Mouse (Mus musculus) heart, embryonic 11.5 days (tissue): Measurements from ENCODE around the gene Gm20388. TPM values are rescaled to one million over a fixed set of nuclear protein-coding genes. Genes with fewer than 3 reads are reported as not detected.
A peak's percentile ranks its signal among the peaks of the same experiment; 100 is the strongest.

ENCODE experiments used
- ATAC-seq: fragments of 200-750 bp; cut with Nextera tagmentation; replicated peaks from 2 replicates; pipeline ENCODE4 v1.8.0; 2017; ENCODE audit warnings: moderate library complexity; ENCODE audit not compliant: insufficient number of reproducible peaks, low FRiP score, low TSS enrichment
- H3K27ac ChIP-seq: fragments of 300-500 bp; sonication (generic); 2 replicates; pipeline ENCODE4 v1.5.1; 2014; ENCODE audit warnings: mild to moderate bottlenecking, low read depth, low read length
- H3K27me3 ChIP-seq: fragments of 300-500 bp; sonication (generic); 2 replicates; pipeline ENCODE4 v1.6.1; 2014; ENCODE audit warnings: mild to moderate bottlenecking, low read length, mixed read lengths; ENCODE audit not compliant: control insufficient read depth, insufficient read depth
- H3K36me3 ChIP-seq: fragments of 300-500 bp; sonication (generic); 2 replicates; pipeline ENCODE4 v1.6.1; 2014; ENCODE audit warnings: mild to moderate bottlenecking, low read length, moderate library complexity, mixed read lengths; ENCODE audit not compliant: control insufficient read depth, insufficient read depth
- H3K4me1 ChIP-seq: fragments of 300-500 bp; sonication (generic); 2 replicates; pipeline ENCODE4 v1.6.1; 2014; ENCODE audit warnings: low read length; ENCODE audit not compliant: control insufficient read depth, insufficient read depth
- H3K4me2 ChIP-seq: fragments of 300-500 bp; sonication (generic); 2 replicates; pipeline ENCODE4 v1.6.1; 2014; ENCODE audit warnings: mild to moderate bottlenecking, moderate library complexity
- H3K4me3 ChIP-seq: fragments of 300-500 bp; sonication (generic); 2 replicates; pipeline ENCODE4 v1.5.1; 2014; ENCODE audit warnings: low read depth, low read length
- H3K9ac ChIP-seq: fragments of 300-500 bp; sonication (generic); 2 replicates; pipeline ENCODE4 v1.6.1; 2014; ENCODE audit warnings: mild to moderate bottlenecking, low read depth, low read length, moderate library complexity
- H3K9me3 ChIP-seq: fragments of 300-500 bp; sonication (generic); replicated peaks from 2 replicates; pipeline ENCODE4 v1.6.1; 2016; ENCODE audit warnings: low read length; ENCODE audit not compliant: control insufficient read depth
- WGBS: fragments of 180-500 bp; shearing (Covaris S2); extraction: QIAGEN DNeasy Blood & Tissue Kit; methylation state at CpG from one replicate; pipeline ENCODE4 v1.1.7; 2014; ENCODE audit not compliant: insufficient replicate concordance; 5-methylcytosine and 5-hydroxymethylcytosine counted together
- polyA plus RNA-seq: library from polyadenylated mRNA; unstranded; fragments of >200 nt; fragmentation: Nextera tagmentation; extraction: Ambion mirVana; gene quantifications from 2 replicates; pipeline ENCODE4 v1.2.1, GENCODE M21; 2014

Gene Gm20388
- polyA plus RNA-seq, 1 experiment from 2014 or later = 6.4 TPM

DNA sequence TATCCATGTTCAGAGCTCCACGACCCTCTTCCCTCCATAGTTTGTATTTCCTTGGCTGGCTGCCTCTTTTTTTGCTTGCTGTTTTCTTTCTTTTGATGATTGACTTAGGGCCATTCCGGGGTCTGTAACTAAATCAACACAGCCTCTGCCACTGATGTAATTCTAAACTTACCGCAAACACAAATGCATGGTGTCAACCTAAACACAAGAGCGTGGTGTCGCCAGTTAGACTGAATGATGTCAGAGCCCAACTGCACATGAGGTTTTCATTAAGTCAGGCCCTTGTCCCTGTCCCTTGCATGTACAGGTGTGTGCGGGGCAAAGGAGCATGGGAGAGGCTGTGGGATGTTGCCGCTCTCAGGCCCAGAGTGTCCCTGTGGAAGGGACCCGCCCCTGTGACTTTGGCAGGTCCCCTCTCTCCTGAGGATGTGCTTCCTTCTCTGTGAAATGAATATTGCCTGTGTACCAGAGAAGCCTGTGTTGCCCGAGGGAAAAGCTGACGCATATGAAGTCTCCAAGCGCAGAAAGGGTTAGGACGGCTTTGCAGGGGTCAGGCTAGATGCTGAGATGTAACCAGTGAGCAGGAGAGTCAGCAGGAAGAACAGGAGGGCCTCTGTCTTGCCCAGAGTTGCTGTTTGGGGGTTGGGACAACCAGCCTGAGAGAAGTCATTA, 3789.9 kb downstream of the Gm20388 start:
- H3K27ac ChIP-seq = no peak overlapping the region
- H3K4me2 ChIP-seq = no peak overlapping the region
- WGBS = 54% methylated on average over 12 of the region's 12 CpGs
- H3K4me1 ChIP-seq = peaks cover 16% of the 10 kb centered on the region
- H3K9me3 ChIP-seq = no peaks in the 10 kb centered on the region
- ATAC-seq = no peak
- H3K4me3 ChIP-seq = no peak overlapping the region
- no peaks in the 10 kb centered on the region for H3K36me3 ChIP-seq
- H3K27me3 ChIP-seq = no peaks in the 10 kb centered on the region
- H3K9ac ChIP-seq = no peak overlapping the region

DNA sequence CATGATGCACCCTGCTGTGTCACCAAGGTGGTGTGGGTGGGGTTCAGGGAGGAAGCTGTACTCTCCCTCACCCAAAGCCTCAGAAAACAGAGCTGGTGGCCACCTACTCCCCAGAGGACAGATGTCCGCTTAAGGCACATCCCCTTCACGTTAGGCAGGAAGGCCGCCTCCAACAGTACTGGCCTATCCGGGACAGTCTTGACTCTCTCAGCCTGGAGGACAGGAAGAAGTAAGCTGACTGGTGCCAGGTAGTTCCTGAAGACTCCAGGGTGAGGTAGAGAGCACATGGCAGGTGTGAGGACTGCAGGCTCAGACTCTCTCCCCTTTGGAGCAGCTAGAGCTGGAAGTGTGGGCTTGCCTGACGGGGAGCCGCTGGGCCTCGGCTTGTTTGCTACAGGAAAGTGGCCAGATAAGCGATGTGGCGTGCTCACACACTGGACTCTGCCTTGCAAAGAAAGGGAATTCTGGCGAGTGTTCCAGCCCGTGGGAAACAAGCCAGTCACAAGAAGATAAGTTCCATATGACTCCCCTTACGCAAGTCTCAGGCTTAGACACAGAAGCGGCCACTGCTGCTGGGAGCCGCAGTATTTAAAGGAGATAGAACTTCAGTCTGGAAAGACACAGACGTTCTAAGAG, 3791.4 kb downstream of the Gm20388 start:
- no peaks in the 10 kb centered on the region for H3K9me3 ChIP-seq
- no peaks in the 10 kb centered on the region for H3K36me3 ChIP-seq
- peak overlapping the region; percentile 58 for H3K27ac ChIP-seq
- H3K27me3 ChIP-seq = no peaks in the 10 kb centered on the region
- H3K4me2 ChIP-seq = peak overlapping the region; percentile 14; the same call in 1 of the 2 replicates
- no peak overlapping the region for H3K4me3 ChIP-seq
- 28% methylated on average over 15 of the region's 15 CpGs for WGBS
- peak; percentile 47 for ATAC-seq
- H3K4me1 ChIP-seq = peaks cover 16% of the 10 kb centered on the region
- peak overlapping the region; percentile 39; the same call in 1 of the 2 replicates for H3K9ac ChIP-seq

DNA sequence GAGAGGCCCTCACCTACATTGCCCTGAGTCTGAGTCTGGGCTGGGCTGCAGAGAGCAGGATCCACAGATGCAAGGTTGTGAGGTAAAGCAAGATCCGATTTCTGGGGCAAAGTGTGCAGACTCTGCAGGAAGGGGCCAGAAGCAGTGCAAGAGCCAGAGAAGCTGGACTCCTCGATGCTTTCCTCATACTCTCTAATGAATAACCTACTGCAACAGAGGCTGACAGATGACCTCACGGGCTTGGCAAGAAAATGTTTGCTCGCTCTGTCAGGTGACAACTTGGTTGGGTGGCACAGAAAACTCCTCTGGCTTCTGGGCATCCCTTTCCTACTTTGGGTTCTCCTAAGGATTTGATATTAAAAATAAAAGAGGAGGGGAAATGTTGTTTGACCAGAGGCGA, 3794.7 kb downstream of the Gm20388 start:
- Histone ChIP-seq H3K36me3 (no peaks in the 10 kb centered on the region), H3K4me1 (peaks cover 20% of the 10 kb centered on the region), H3K27ac (no peak overlapping the region), H3K27me3 (no peaks in the 10 kb centered on the region), H3K4me3 (no peak overlapping the region), H3K9me3 (no peaks in the 10 kb centered on the region), H3K9ac (no peak overlapping the region), H3K4me2 (no peak overlapping the region)
- 69% methylated on average over 5 of the region's 5 CpGs for WGBS
- ATAC-seq = no peak

DNA sequence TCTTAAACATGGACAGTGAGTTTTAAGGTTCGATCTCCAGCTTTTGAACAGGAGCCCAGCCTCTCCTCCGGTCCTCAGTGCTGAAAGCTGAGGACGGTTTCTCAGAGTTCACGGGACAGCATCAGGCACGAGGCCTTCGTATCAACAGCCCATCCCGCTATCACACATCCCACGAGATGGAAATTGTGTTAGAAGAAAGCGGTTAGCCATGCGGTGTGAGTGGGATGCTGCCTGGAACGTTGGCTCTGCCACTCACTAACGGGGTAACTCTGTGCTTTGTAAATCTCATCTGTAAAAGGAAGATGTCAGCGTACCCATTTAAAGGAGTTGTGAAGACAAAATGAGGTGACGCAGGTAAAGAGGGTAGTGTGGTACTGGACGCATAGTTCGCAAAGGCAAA, 3796.5 kb downstream of the Gm20388 start:
- Histone ChIP-seq H3K27ac (no peak overlapping the region), H3K4me2 (no peak overlapping the region), H3K36me3 (no peaks in the 10 kb centered on the region), H3K9me3 (no peaks in the 10 kb centered on the region), H3K27me3 (no peaks in the 10 kb centered on the region), H3K4me1 (peaks cover 10% of the 10 kb centered on the region), H3K9ac (no peak overlapping the region), H3K4me3 (no peak overlapping the region)
- ATAC-seq = no peak
- 85% methylated on average over 16 of the region's 16 CpGs for WGBS

DNA sequence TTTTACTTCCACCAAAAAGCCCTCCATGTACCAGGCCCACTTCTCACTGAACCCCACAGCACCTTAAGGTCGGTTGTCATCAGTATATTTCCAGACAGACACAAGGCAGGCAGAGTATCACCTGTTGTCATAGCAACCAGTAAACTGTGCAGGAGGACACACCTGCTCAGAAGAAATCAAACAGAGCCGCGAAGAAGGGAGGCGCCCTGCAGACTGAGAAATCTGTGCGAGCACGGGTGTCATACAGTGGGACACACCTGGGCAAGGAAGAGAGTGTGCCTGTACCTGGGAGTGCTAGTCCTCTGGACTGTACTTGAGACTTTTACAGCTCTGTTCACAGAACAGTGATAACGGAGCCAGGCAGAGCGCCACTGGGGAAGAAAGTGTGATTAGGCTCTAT, 3798.1 kb downstream of the Gm20388 start:
- H3K9me3 ChIP-seq = no peaks in the 10 kb centered on the region
- ATAC-seq = no peak
- H3K4me1 ChIP-seq = peaks cover 6% of the 10 kb centered on the region; the same call in 1 of the 2 replicates
- no peaks in the 10 kb centered on the region for H3K36me3 ChIP-seq
- H3K4me3 ChIP-seq = no peak overlapping the region
- H3K27me3 ChIP-seq = no peaks in the 10 kb centered on the region
- no peak overlapping the region for H3K9ac ChIP-seq
- no peak overlapping the region for H3K4me2 ChIP-seq
- no peak overlapping the region for H3K27ac ChIP-seq
- WGBS = 47% methylated on average over 8 of the region's 8 CpGs

DNA sequence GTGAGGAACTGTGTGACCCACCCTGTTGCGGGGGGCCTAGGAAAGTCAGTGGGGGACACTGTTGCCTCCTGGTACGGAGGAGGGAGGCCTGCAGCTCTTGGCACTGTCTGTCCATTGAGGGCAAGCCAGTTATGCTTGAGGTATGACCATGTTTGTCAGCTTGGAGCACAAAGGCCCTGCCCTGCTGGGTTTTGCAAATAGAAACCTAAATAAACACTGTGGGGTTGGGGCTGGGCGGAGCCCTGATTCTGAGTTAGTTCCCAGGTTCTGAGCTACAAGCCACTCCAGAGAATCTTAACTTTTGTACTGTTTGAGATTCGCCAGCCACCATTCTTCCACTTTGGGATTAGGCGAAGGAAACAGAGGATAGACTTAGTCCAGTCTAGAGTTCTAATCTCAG, 3799.7 kb downstream of the Gm20388 start:
- no peak overlapping the region for H3K4me2 ChIP-seq
- no peaks in the 10 kb centered on the region for H3K36me3 ChIP-seq
- peaks cover 6% of the 10 kb centered on the region for H3K4me1 ChIP-seq
- ATAC-seq = no peak
- H3K4me3 ChIP-seq = no peak overlapping the region
- no peak overlapping the region for H3K27ac ChIP-seq
- 0 out of 2 replicates have a peak overlapping the region, but pooled peaks have one; percentile 46 for H3K9ac ChIP-seq
- no peaks in the 10 kb centered on the region for H3K9me3 ChIP-seq
- H3K27me3 ChIP-seq = no peaks in the 10 kb centered on the region
- WGBS = 76% methylated on average over 5 of the region's 5 CpGs

DNA sequence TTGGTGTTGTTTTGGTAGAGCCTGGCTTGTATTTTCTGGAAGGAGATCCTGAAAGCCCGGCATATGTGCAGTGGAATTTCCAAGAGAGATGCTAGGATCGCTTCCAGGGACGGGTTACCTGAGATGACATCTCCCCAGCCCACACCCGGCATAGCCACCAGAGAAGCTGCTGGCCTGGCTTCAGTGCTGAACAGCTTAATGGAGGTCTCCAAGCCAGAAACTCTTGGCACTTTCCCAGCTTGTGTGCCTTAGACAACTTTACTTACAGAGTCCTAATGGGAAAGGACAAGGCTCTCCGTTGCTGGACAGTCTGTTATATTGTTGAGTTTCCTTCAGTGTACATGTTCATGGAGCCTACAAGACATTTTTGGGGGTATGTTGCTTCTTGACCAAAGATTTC, 3803.8 kb downstream of the Gm20388 start:
- no peak for ATAC-seq
- Histone ChIP-seq H3K36me3 (no peaks in the 10 kb centered on the region), H3K27me3 (no peaks in the 10 kb centered on the region), H3K9me3 (no peaks in the 10 kb centered on the region), H3K9ac (no peak overlapping the region), H3K4me3 (no peak overlapping the region), H3K27ac (no peak overlapping the region), H3K4me2 (no peak overlapping the region), H3K4me1 (peaks cover 30% of the 10 kb centered on the region)
- 92% methylated on average over 5 of the region's 5 CpGs for WGBS

DNA sequence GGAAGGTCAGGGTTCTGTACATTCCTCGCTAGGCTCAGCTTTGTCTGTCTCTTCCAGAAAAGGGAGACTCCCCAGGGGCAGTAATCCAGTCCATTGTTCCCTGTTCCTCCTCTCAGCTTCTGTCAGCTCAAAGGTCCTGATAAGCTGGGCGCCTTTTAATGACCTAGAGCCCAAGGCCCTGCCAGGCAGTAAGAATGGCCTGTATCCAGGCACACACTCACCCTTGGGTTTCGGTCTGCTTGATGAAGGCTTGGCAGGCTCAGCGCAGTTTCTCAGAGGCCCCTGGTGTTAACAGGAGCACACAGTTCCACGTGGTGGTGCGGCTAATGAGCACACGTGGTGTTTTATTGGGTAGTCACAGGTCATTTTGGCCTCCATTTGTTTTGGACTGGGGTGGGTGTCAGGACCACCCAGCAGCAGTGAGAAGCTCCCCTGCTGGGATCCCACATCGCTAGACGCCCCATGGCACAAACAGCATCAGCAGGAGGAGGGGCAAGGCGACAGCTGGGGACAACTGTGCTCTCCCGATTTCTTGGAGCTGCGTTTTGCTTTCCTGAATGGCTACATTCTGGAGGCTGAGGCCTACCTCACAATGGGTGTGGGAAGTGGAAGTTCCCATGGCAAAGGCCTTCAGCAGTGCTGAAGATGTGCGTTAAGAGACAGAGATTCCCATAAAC, 3805.4 kb downstream of the Gm20388 start:
- Histone ChIP-seq H3K9me3 (no peaks in the 10 kb centered on the region), H3K9ac (0 out of 2 replicates have a peak overlapping the region, but pooled peaks have one; percentile 24), H3K4me1 (peaks cover 41% of the 10 kb centered on the region), H3K27ac (0 out of 2 replicates have a peak overlapping the region, but pooled peaks have one; percentile 2), H3K27me3 (no peaks in the 10 kb centered on the region), H3K4me3 (no peak overlapping the region), H3K36me3 (no peaks in the 10 kb centered on the region), H3K4me2 (no peak overlapping the region)
- no peak for ATAC-seq
- WGBS = 40% methylated on average over 13 of the region's 13 CpGs
